In the genomic region with DNA sequence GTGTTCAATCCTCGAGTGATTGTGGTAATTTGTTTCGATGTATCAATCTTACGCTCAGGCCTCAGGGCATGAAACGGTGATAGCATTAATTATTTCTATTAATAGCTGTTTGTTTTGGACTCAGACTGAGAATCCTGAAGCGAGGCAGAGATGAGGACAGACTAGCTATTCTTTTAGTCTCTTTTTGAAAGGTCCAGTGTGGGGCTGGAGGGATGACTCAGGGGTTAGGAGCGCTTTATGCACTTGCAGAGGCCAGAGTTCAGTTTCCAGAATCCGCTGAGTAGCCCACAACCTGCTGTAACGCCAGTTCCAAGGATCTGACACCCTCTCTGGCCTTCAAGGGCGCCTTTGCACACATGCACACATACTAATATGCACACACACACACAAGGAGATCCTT, we compare ENCODE assay signal across 16 mouse cellular contexts. TPM values are rescaled to one million over a fixed set of nuclear protein-coding genes. Genes with fewer than 3 reads are reported as not detected.
DNase-seq lines count a peak whose midpoint lies in the region; ATAC-seq lines count a peak whose summit lies in the region.
"Had no signal": no experiment of that assay in that cellular context is flagged by ENCODE, and none has a peak within 500 bp of the region (broad histone marks: within the 10 kb centered on the region; RNA-seq: fewer than 3 reads in every experiment).

No protein-coding gene starts in this region.

- peaks cover 3% of the 10 kb centered on the region; the same call in 1 of the 2 replicates for H3K9me3 ChIP-seq in heart, embryonic 13.5 days
- H3K9me3 ChIP-seq: forebrain, embryonic 13.5 days had no signal

- 0 out of 2 replicates have a peak overlapping the region, but pooled peaks have one; percentile 19 for H3K9ac ChIP-seq in heart, embryonic 13.5 days
- H3K9ac ChIP-seq: forebrain, embryonic 13.5 days had no signal

- H3K4me1 ChIP-seq in heart, embryonic 13.5 days = peaks cover 44% of the 10 kb centered on the region

- no peak for DNase-seq in heart, postnatal 36 days
- peak; percentile 25 for DNase-seq in layer of hippocampus, adult 11-12 months (ENCODE audit: low spot score)
- no peak for DNase-seq in layer of hippocampus, postnatal 14 days (ENCODE audit: low spot score in 2 of 2)
- DNase-seq in adrenal gland, postnatal 10 days = peak; percentile 13
- peak; percentile 14 to 52 for DNase-seq in kidney, postnatal 25 days
- no peak for DNase-seq in right cerebral cortex, postnatal 4 days
- DNase-seq: cerebellum, adult 9-10 months; gastrocnemius, postnatal 10 days; right cerebral cortex, postnatal 25 days; thymus, postnatal 25 days had no signal

- intact Hi-C loops in heart, postnatal 36 days (cut with DNase I) = no loop called here

- ATAC-seq in heart, embryonic 13.5 days (ENCODE audit: extremely low read depth, insufficient number of reproducible peaks, low FRiP score, low TSS enrichment) = no peak
- ATAC-seq: forebrain, embryonic 13.5 days; intestine, embryonic 16.5 days; lung, postnatal 0 days had no signal

- H3K27me3 ChIP-seq in heart, embryonic 13.5 days (replicated peaks) = no peaks in the 10 kb centered on the region
- H3K27me3 ChIP-seq: forebrain, embryonic 13.5 days had no signal

- no peak overlapping the region for H3K4me3 ChIP-seq in heart, embryonic 13.5 days
- H3K4me3 ChIP-seq: forebrain, embryonic 13.5 days had no signal

- H3K36me3 ChIP-seq in heart, embryonic 13.5 days = no peaks in the 10 kb centered on the region

- 58% methylated on average over 9 of the region's 9 CpGs for WGBS in heart, embryonic 13.5 days

- H3K27ac ChIP-seq in heart, embryonic 13.5 days (replicated peaks) = peak overlapping the region; percentile 62
- H3K27ac ChIP-seq: forebrain, embryonic 13.5 days had no signal

- H3K4me2 ChIP-seq in heart, embryonic 13.5 days = no peak overlapping the region
- H3K4me2 ChIP-seq: forebrain, embryonic 13.5 days; liver, embryonic 11.5 days had no signal

RNA-seq across cellular contexts. Expression of a gene that starts 9.6 kb away (rescaled TPM):
- polyA plus RNA-seq in heart, embryonic 13.5 days (2015; fragmentation: Nextera tagmentation; extraction: Ambion mirVana) = 1.2 and 1.6 TPM in 2 replicates
- total RNA-seq in heart, postnatal 36 days (2021) = 1 to 10 TPM; 2.1 to 2.2 TPM
- total RNA-seq in layer of hippocampus, postnatal 14 days (2021) = 1 to 10 TPM; 3.9 to 4.8 TPM
- total RNA-seq in adrenal gland, postnatal 10 days (2021) = under 1 TPM; 0.18 to 0.48 TPM
- total RNA-seq: gastrocnemius, postnatal 10 days; megakaryocyte-erythroid progenitor cell, adult 5-6 weeks had no signal

Comparison
In these comparisons a context has a peak if more than half of its experiments do, and no peak if none do; other contexts are left out.
1. DNase-seq: peak in layer of hippocampus, adult 11-12 months (single experiment), adrenal gland, postnatal 10 days (single experiment) and kidney, postnatal 25 days (2 of 2); none in heart, postnatal 36 days (0 of 2), layer of hippocampus, postnatal 14 days (0 of 2) and right cerebral cortex, postnatal 4 days (single experiment).